Mouse (Mus musculus) E14TG2a.4 (cell line): ENCODE measurements around the gene Cep41.

Source experiments
- H3K27me3 ChIP-seq: 2 replicates; pipeline ENCODE4 v1.6.1; 2014; ENCODE audit warnings: low read length, control low read depth; ENCODE audit not compliant: insufficient read depth
- H3K36me3 ChIP-seq: 2 replicates; pipeline ENCODE4 v1.6.1; 2014; ENCODE audit warnings: low read length, control low read depth; ENCODE audit not compliant: insufficient read depth
- H3K4me1 ChIP-seq: replicated peaks from 2 replicates; pipeline ENCODE4 v1.6.1; 2014; ENCODE audit warnings: low read depth, low read length, control low read depth
- H3K4me3 ChIP-seq: replicated peaks from 2 replicates; pipeline ENCODE4 v1.5.1; 2014; ENCODE audit warnings: mild to moderate bottlenecking, low read length
- H3K9me3 ChIP-seq: 2 replicates; pipeline ENCODE4 v1.6.1; 2014; ENCODE audit warnings: low read length, control low read depth
- CTCF ChIP-seq: conservative IDR thresholded peaks from 2 replicates; pipeline ENCODE4 v1.5.1; 2014; ENCODE audit warnings: low read length
- NANOG ChIP-seq: IDR thresholded peaks from 2 replicates; pipeline ENCODE4 v1.6.1; 2014; ENCODE audit warnings: borderline replicate concordance, low read length, mixed read lengths
- POU5F1 ChIP-seq: IDR thresholded peaks from 2 replicates; pipeline ENCODE4 v1.6.1; 2014; ENCODE audit warnings: low read length, borderline replicate concordance

The Cep41 gene

GRCm38 (mm10) chr6:30687198-30687597 is 6.4 kb downstream of the Cep41 start:
- H3K4me1 ChIP-seq = peaks cover 14% of the 10 kb centered on the region
- no peak for TF ChIP-seq NANOG
- TF ChIP-seq POU5F1 = no peak
- TF ChIP-seq CTCF = no peak
- H3K36me3 ChIP-seq = no peaks in the 10 kb centered on the region
- H3K27me3 ChIP-seq = no peaks in the 10 kb centered on the region
- no peaks in the 10 kb centered on the region for H3K9me3 ChIP-seq
- H3K4me3 ChIP-seq = no peak overlapping the region

DNA sequence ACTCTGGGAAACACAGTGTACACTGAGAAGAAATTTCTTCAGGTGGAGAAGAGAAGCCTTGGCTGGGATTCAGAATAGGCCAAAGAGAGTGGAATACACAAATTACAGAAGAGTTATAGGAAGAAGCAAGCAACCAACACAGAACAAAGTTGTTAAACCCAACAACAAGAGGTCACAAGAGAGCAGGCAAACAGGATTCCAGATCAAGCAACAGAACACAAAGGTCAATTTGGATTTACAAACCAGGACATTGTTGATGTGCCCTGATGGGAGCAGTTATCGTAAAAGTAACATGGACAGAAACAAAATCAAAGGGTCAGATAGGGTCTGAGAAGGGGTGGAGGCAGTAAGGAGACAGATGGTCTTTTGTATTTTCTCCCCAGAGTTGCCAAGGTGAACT is 9.0 kb downstream of the Cep41 start:
- TF ChIP-seq CTCF (no peak), POU5F1 (no peak), NANOG (no peak)
- Histone ChIP-seq H3K9me3 (no peaks in the 10 kb centered on the region), H3K27me3 (no peaks in the 10 kb centered on the region)

DNA sequence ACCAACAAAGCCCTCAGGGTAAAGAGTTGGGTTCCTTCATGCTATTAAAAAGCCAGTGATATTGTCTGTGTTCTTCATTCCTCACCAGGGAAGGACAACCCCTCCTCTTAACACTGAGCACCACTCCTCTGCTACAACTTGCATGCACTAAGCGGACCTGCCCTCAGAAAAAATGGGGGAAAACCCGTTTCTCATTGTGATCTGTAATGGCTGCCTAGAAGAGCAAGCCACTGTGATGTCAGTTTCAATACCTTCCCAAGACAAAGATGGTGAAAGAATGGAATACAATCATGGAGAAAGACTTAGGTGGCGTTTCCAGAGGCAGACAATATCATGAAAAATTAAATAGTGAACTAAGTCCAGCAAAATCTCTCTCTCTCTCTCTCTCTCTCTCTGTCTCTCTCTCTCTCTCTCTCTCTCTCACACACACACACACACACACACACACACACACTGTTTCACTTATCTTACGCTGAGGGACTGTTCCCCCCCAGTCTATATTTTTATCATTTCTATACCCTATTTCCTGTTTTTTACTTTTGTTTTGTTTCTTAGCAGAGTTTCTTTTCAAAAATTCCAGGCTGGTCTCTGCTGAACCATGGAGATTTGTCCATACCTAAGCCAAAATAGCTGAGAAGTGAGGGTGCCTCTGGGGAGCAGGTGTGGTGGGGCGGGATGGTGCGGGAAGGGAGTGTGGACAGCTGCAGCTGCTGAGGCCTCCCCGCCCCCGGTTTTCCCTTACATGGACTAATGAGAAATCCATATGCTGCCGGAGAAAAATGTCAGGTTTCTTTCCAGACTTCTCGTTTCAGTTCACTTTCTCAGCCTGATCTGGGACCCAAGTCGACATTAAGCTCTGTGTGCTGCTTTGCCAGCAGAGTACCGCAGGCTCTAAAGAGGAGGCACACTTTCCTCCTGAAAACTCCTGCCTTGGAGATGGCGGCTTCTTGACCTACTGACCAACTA is 11.3 kb downstream of the Cep41 start:
- no peak overlapping the region for H3K4me3 ChIP-seq
- H3K9me3 ChIP-seq = no peaks in the 10 kb centered on the region
- H3K27me3 ChIP-seq = no peaks in the 10 kb centered on the region
- H3K36me3 ChIP-seq = 0 out of 2 replicates have a peak, but pooled peaks cover 7% of the 10 kb centered on the region
- TF ChIP-seq CTCF (no peak), POU5F1 (no peak), NANOG (no peak)
- H3K4me1 ChIP-seq = peaks cover 17% of the 10 kb centered on the region

More for the DNA sequence above, 9.0 kb downstream of the Cep41 start:
- H3K4me3 ChIP-seq = no peak overlapping the region
- H3K4me1 ChIP-seq = peaks cover 17% of the 10 kb centered on the region
- 0 out of 2 replicates have a peak, but pooled peaks cover 6% of the 10 kb centered on the region for H3K36me3 ChIP-seq

DNA sequence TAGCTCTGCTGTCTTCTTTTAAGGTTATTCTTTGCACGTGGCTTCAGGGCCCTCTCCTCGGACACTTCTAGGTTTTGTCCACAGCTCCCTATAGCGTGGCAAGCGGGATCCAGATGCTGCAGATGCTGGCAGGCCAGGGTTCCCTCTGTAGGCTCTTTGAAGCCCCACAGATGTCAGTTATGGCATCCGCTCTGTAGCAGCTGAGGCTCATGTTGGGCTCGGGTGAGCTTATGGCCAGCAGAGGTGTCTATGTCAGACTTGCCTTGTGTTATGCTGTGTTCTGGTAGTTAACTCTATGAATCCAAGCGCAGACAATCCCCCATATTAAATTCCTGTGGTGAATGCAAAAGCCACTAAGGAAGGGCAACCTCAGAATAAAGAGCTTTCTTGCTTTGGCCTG is 13.1 kb downstream of the Cep41 start:
- H3K9me3 ChIP-seq = no peaks in the 10 kb centered on the region
- H3K4me1 ChIP-seq = peaks cover 17% of the 10 kb centered on the region
- no peaks in the 10 kb centered on the region for H3K27me3 ChIP-seq
- H3K4me3 ChIP-seq = no peak overlapping the region
- H3K36me3 ChIP-seq = 0 out of 2 replicates have a peak, but pooled peaks cover 7% of the 10 kb centered on the region
- TF ChIP-seq POU5F1 (no peak), CTCF (no peak), NANOG (no peak)

GRCm38 (mm10) chr6:30679567-30679966 is 14.0 kb downstream of the Cep41 start:
- TF ChIP-seq NANOG = no peak
- no peak for TF ChIP-seq POU5F1
- no peak for TF ChIP-seq CTCF
- Histone ChIP-seq H3K36me3 (0 out of 2 replicates have a peak, but pooled peaks cover 7% of the 10 kb centered on the region), H3K4me3 (no peak overlapping the region), H3K4me1 (peaks cover 14% of the 10 kb centered on the region), H3K9me3 (no peaks in the 10 kb centered on the region), H3K27me3 (no peaks in the 10 kb centered on the region)

DNA sequence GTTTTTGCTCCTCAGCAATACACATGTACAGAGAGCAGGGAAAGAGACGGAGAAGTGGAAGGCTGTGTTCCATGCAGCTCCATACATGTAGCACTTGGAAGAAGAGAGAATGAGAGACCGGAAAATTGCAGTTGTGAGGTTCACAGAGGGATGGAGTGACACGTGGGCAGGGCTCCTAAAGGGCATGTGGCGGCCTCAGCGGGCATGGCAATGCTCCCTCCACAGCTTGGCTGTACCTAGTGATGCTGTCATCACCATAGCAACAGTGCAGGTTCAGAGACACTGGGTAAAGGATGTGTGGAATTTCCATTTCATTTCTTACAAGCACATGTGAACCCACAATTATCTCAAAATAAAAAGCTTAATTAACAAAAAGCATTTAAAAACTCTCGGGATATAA is 15.1 kb downstream of the Cep41 start:
- 0 out of 2 replicates have a peak, but pooled peaks cover 7% of the 10 kb centered on the region for H3K36me3 ChIP-seq
- TF ChIP-seq POU5F1 = no peak
- no peak for TF ChIP-seq CTCF
- no peak for TF ChIP-seq NANOG
- H3K4me3 ChIP-seq = no peak overlapping the region
- peaks cover 14% of the 10 kb centered on the region for H3K4me1 ChIP-seq
- no peaks in the 10 kb centered on the region for H3K9me3 ChIP-seq
- H3K27me3 ChIP-seq = no peaks in the 10 kb centered on the region

DNA sequence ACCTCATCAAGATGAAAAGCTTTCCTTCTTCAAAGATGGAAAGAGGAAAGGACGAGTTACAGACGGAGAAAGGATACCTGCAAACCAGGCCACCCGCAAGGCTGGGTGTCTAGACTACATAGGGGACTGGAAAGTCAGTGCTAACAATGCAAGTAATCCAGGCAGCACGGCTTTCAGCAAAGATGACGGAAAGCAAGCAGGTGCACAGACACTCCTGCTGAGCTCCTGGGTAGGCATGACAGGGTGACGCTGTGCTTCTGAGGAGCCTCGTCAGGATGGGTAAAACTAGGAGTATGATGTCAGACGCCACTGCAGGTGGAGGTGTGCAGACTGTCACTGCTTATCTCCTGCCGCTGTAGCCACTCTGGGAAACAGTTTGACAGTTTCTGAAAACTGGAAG is 16.0 kb downstream of the Cep41 start:
- peaks cover 10% of the 10 kb centered on the region for H3K4me1 ChIP-seq
- TF ChIP-seq CTCF (no peak), NANOG (no peak), POU5F1 (no peak)
- 0 out of 2 replicates have a peak, but pooled peaks cover 7% of the 10 kb centered on the region for H3K36me3 ChIP-seq
- H3K27me3 ChIP-seq = no peaks in the 10 kb centered on the region
- H3K9me3 ChIP-seq = no peaks in the 10 kb centered on the region
- no peak overlapping the region for H3K4me3 ChIP-seq

GRCm38 (mm10) chr6:30676506-30676905 is 17.0 kb downstream of the Cep41 start:
- Histone ChIP-seq H3K27me3 (no peaks in the 10 kb centered on the region), H3K4me1 (peaks cover 4% of the 10 kb centered on the region; the same call in 1 of the 2 replicates), H3K9me3 (no peaks in the 10 kb centered on the region), H3K4me3 (no peak overlapping the region), H3K36me3 (0 out of 2 replicates have a peak, but pooled peaks cover 7% of the 10 kb centered on the region)
- no peak for TF ChIP-seq NANOG
- TF ChIP-seq CTCF = no peak
- no peak for TF ChIP-seq POU5F1
